Mouse (Mus musculus) neural tube, embryonic 14.5 days (tissue): ENCODE results near the gene Csf3r. TPM values are rescaled to one million over a fixed set of nuclear protein-coding genes. Genes with fewer than 3 reads are reported as not detected.

Source experiments
- ATAC-seq: fragments of 200-750 bp; cut with Nextera tagmentation; 2 replicates; pipeline ENCODE4 v1.8.0; 2017; ENCODE audit warnings: low read depth, mild to moderate bottlenecking, moderate TSS enrichment, moderate library complexity
- H3K27ac ChIP-seq: fragments of 300-500 bp; sonication (generic); 2 replicates; pipeline ENCODE4 v1.5.1; 2014; ENCODE audit warnings: low read depth, mild to moderate bottlenecking, control low read depth, low read length, moderate library complexity, mixed read lengths
- H3K27me3 ChIP-seq: fragments of 300-500 bp; sonication (generic); 2 replicates; pipeline ENCODE4 v1.6.1; 2014; ENCODE audit warnings: low read length; ENCODE audit not compliant: control insufficient read depth, insufficient read depth
- H3K36me3 ChIP-seq: fragments of 300-500 bp; sonication (generic); 2 replicates; pipeline ENCODE4 v1.6.1; 2014; ENCODE audit warnings: low read length, mixed read lengths; ENCODE audit not compliant: control insufficient read depth, insufficient read depth
- H3K4me1 ChIP-seq: fragments of 300-500 bp; sonication (generic); 2 replicates; pipeline ENCODE4 v1.6.1; 2014; ENCODE audit warnings: low read length; ENCODE audit not compliant: control insufficient read depth, insufficient read depth
- H3K4me2 ChIP-seq: fragments of 300-500 bp; sonication (generic); 2 replicates; pipeline ENCODE4 v1.6.1; 2014; ENCODE audit warnings: mild to moderate bottlenecking, low read depth, low read length, control low read depth
- H3K4me3 ChIP-seq: fragments of 300-500 bp; sonication (generic); 2 replicates; pipeline ENCODE4 v1.5.1; 2014; ENCODE audit warnings: low read depth, low read length, control low read depth, mixed read lengths
- H3K9ac ChIP-seq: fragments of 300-500 bp; sonication (generic); replicated peaks from 2 replicates; pipeline ENCODE4 v1.6.1; 2014; ENCODE audit warnings: low read depth, mild to moderate bottlenecking, control low read depth, low read length, mixed read lengths
- H3K9me3 ChIP-seq: fragments of 300-500 bp; sonication (generic); 2 replicates; pipeline ENCODE4 v1.6.1; 2016; ENCODE audit warnings: low read length; ENCODE audit not compliant: control insufficient read depth
- WGBS: fragments of 180-500 bp; shearing (Covaris S2); extraction: QIAGEN DNeasy Blood & Tissue Kit; methylation state at CpG from one replicate; pipeline ENCODE4 v1.1.7; 2014; 5-methylcytosine and 5-hydroxymethylcytosine counted together
- polyA plus RNA-seq: library from polyadenylated mRNA; unstranded; fragments of >200 nt; fragmentation: Nextera tagmentation; extraction: Ambion mirVana; gene quantifications from 2 replicates; pipeline ENCODE4 v1.2.1, GENCODE M21; 2014

Gene Csf3r
- polyA plus RNA-seq, 1 experiment from 2014 or later = 0.66 TPM

DNA sequence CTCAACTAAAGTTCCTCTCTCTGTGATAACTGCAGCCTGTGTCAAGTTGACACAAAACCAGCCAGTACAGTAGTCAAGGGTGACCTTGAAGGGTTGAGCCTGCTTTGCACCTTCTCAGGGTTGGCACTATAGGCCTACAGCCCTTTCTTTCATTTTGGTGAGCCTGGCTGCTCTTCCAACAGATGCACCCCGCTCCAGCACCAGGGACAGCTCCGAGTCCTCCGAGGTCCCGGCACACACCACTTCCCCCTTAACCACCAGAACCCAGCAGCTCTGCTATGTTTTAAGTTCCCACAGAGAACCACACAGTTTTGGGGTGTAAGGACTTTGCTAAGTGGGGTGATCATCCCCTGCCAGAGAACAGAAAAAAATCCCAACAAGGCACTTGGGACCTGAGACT, 27.8 kb upstream of the Csf3r start:
- Histone ChIP-seq H3K27ac (no peak overlapping the region), H3K4me3 (no peak overlapping the region), H3K9ac (no peak overlapping the region), H3K4me2 (no peak overlapping the region), H3K27me3 (no peaks in the 10 kb centered on the region), H3K36me3 (no peaks in the 10 kb centered on the region), H3K9me3 (no peaks in the 10 kb centered on the region), H3K4me1 (no peaks in the 10 kb centered on the region)
- no peak for ATAC-seq
- whole genome bisulfite sequencing = 6% methylated on average over 4 of the region's 4 CpGs

DNA sequence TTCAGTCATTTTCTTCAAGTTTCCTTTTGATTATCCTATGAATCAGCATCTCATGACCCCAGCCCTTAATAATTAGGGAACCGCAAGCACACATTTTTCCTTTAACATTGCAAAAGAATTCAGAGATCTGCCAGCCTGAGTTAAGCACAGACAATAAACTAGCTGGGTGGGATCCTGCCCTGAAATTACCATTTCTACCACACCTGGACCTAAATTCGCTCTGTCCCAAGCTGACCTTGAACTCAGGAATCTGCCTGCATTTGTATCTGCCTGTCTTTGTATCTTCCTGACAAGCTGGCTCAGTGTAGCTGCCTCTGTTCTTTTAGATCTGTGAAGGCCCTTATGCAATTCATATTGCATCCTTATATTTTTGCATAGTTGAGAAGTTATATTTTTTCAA, 26.5 kb upstream of the Csf3r start:
- H3K36me3 ChIP-seq = no peaks in the 10 kb centered on the region
- H3K27me3 ChIP-seq = no peaks in the 10 kb centered on the region
- H3K4me2 ChIP-seq = no peak overlapping the region
- ATAC-seq = no peak
- no peak overlapping the region for H3K9ac ChIP-seq
- no peaks in the 10 kb centered on the region for H3K9me3 ChIP-seq
- H3K4me3 ChIP-seq = no peak overlapping the region
- 95% methylated on average over 2 of the region's 2 CpGs for whole genome bisulfite sequencing
- no peaks in the 10 kb centered on the region for H3K4me1 ChIP-seq
- no peak overlapping the region for H3K27ac ChIP-seq

DNA sequence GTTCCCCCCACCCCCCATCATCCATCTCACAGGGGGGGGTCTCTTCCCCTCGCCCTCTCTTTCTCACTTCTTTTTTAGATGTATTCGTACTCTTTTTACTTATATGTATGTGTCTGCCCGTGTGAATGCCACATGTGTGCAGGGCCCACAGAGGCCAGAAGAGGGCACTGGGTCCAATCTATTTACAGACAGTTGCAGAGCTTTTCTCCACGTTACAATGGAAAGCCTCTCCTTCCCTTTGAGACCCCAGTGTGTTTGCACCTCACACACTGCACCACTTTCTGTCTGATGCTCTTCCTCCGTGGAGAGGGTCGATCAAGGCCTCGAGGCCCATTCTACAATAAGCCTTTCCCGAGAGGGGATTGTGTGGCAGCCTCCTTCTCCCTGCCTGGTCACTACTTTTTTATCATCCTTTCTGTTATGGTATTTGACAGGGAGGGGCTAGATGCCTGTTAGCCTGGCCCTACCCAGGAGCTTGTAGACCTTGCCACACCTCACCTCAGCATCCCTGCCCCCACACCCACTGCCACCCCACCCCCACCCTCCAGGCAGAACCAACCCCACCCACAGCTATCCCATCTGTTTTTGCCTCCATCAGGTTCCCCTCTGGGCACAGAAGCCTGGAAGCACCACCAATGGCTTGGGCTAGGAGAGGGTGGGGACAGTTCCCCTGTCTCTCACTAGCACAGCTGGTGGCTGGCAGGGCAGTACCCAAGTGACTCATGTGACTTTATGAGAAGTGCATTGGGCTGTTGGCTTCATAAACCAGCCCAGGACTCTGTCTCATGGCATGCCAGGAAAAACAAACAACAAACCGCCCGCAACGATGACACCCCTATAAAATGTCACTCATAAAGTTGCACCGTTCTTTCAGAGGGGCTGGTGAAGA, 22.8 kb upstream of the Csf3r start:
- Histone ChIP-seq H3K9ac (no peak overlapping the region), H3K27me3 (no peaks in the 10 kb centered on the region), H3K9me3 (no peaks in the 10 kb centered on the region), H3K4me1 (no peaks in the 10 kb centered on the region), H3K27ac (no peak overlapping the region), H3K36me3 (no peaks in the 10 kb centered on the region), H3K4me2 (no peak overlapping the region), H3K4me3 (no peak overlapping the region)
- WGBS = 86% methylated on average over 12 of the region's 12 CpGs
- ATAC-seq = no peak

GRCm38 (mm10) chr4:126017676-126018332, 6.5 kb upstream of the Csf3r start:
- 87% methylated on average over 7 of the region's 7 CpGs for WGBS
- H3K4me3 ChIP-seq = no peak overlapping the region
- no peaks in the 10 kb centered on the region for H3K9me3 ChIP-seq
- no peak overlapping the region for H3K4me2 ChIP-seq
- ATAC-seq = no peak
- H3K27me3 ChIP-seq = no peaks in the 10 kb centered on the region
- H3K27ac ChIP-seq = no peak overlapping the region
- no peak overlapping the region for H3K9ac ChIP-seq
- no peaks in the 10 kb centered on the region for H3K36me3 ChIP-seq
- no peaks in the 10 kb centered on the region for H3K4me1 ChIP-seq

DNA sequence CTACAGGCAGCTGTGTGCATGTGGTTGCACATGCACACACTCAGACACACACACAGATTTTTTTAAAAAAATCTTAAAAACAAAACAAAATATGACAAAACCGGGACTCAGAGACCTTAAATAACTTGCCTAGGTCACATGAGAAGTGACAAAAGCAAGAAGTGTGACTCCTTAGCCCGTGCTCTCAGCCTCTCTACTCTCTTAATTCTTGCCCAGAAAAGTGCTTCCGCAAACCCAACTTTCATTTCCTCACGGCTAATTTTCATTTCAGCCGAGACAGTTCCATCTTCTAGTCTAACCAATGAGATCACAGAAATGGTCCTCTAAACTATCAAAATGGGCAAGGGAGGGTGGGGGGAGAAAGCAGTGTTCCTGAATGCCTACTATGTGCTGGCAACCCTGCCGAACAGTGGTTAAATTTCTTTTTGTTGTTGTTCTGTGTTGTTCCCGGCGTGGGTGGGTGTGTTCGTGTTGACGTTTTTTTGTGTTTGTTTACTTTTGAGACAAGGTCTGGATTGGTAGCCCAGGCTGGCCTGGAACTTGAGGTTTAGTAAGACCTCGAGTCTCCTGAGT, 5.3 kb upstream of the Csf3r start:
- Histone ChIP-seq H3K9me3 (no peaks in the 10 kb centered on the region), H3K36me3 (no peaks in the 10 kb centered on the region), H3K4me3 (no peak overlapping the region), H3K9ac (no peak overlapping the region), H3K27ac (no peak overlapping the region), H3K4me1 (no peaks in the 10 kb centered on the region), H3K27me3 (no peaks in the 10 kb centered on the region), H3K4me2 (no peak overlapping the region)
- ATAC-seq = no peak
- 80% methylated on average over 11 of the region's 11 CpGs for WGBS

- H3K27ac ChIP-seq = no peak overlapping the region
- WGBS = 82% methylated on average over 5 of the region's 5 CpGs
Measured at GRCm38 (mm10) chr4:126025801-126026200, 1.5 kb downstream of the Csf3r start.

DNA sequence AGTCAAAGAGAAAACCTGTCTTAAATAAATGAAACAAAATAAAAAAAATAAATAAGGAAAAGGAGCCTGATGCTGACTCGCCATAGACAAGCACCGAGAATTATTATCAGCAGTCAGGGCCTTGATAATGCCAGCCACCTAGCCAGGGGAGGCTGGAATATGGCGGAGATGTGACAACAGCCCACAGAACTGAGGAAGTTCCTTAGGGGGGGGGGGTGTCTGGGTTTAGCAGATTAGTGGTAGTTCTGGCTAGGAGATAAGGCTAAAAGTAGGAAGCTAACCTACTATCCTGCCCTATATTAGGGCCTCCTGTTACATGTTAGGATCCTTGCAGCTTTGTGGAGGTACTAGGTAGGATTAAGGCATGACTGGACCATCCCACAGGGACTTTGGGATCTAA, 3.6 kb downstream of the Csf3r start:
- H3K4me3 ChIP-seq = no peak overlapping the region

More at GRCm38 (mm10) chr4:126025801-126026200, 1.5 kb downstream of the Csf3r start:
- Histone ChIP-seq H3K36me3 (no peaks in the 10 kb centered on the region), H3K9ac (no peak overlapping the region), H3K4me2 (no peak overlapping the region), H3K4me1 (no peaks in the 10 kb centered on the region), H3K4me3 (no peak overlapping the region), H3K9me3 (no peaks in the 10 kb centered on the region), H3K27me3 (no peaks in the 10 kb centered on the region)
- ATAC-seq = no peak

DNA sequence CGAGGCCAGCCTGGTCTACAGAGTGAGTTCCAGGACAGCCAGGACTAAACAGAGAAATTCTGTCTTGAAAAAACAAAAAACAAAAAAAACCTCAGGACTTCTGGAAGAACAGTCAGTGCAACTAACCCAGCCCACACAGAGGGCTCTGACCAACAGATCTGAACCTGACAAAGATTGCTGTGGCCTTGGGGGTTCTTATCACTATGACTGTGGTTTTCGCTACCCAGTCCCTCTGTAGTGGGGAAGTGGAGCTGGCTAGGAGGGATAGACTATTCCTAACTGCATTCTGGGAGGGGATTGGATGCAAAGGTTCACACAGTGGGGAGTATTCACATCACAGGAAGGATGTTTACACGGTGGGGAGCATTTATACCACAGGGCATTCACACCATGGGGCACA, 4.7 kb downstream of the Csf3r start:
- H3K4me1 ChIP-seq = no peaks in the 10 kb centered on the region
- WGBS = 75% methylated on average over 3 of the region's 3 CpGs

More for the DNA sequence above, 3.6 kb downstream of the Csf3r start:
- WGBS = 91% methylated on average over 3 of the region's 3 CpGs
- H3K36me3 ChIP-seq = no peaks in the 10 kb centered on the region
- no peak overlapping the region for H3K27ac ChIP-seq
- no peaks in the 10 kb centered on the region for H3K4me1 ChIP-seq
- H3K27me3 ChIP-seq = no peaks in the 10 kb centered on the region
- no peaks in the 10 kb centered on the region for H3K9me3 ChIP-seq
- H3K4me2 ChIP-seq = no peak overlapping the region
- ATAC-seq = no peak
- no peak overlapping the region for H3K9ac ChIP-seq

DNA sequence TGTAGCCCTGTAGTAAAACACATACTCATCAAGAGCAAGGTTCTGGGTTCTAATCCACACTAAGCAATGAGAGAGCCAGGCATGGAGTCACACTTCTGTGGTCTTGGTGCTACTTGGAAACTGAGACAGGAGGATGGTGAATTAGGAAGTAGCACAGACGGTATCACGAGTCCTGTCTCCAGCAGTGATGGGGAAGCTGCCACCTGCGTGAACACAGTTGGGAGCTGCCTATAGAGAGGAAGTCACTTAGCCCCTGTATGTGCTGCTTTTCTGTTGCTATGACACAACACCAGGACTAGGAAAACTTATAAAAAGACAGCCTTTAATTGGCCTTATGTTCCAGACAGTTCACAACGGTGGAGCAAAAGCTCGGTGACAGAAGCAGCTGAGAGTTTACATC, 6.4 kb downstream of the Csf3r start:
- Histone ChIP-seq H3K4me1 (no peaks in the 10 kb centered on the region), H3K4me3 (no peak overlapping the region), H3K36me3 (no peaks in the 10 kb centered on the region), H3K9me3 (no peaks in the 10 kb centered on the region), H3K9ac (no peak overlapping the region), H3K27ac (no peak overlapping the region), H3K4me2 (no peak overlapping the region), H3K27me3 (no peaks in the 10 kb centered on the region)
- ATAC-seq = no peak
- 77% methylated on average over 5 of the region's 5 CpGs for WGBS

More for the DNA sequence above, 4.7 kb downstream of the Csf3r start:
- H3K9me3 ChIP-seq = no peaks in the 10 kb centered on the region
- no peak for ATAC-seq
- no peaks in the 10 kb centered on the region for H3K36me3 ChIP-seq
- H3K4me2 ChIP-seq = no peak overlapping the region
- H3K27me3 ChIP-seq = no peaks in the 10 kb centered on the region
- H3K9ac ChIP-seq = no peak overlapping the region
- no peak overlapping the region for H3K4me3 ChIP-seq
- no peak overlapping the region for H3K27ac ChIP-seq
